Mouse (Mus musculus) midbrain, embryonic 15.5 days (tissue): ENCODE measurements around the gene Zbtb18. TPM values are rescaled to one million over a fixed set of nuclear protein-coding genes. Genes with fewer than 3 reads are reported as not detected.
A peak's percentile ranks its signal among the peaks of the same experiment; 100 is the strongest.

Experiments used
- ATAC-seq: fragments of 200-750 bp; cut with Nextera tagmentation; replicated peaks from 2 replicates; pipeline ENCODE4 v1.8.0; 2017; ENCODE audit warnings: moderate TSS enrichment
- H3K27ac ChIP-seq: fragments of 300-500 bp; sonication (generic); 2 replicates; pipeline ENCODE4 v1.5.1; 2015; ENCODE audit warnings: mild to moderate bottlenecking, inconsistent platforms
- H3K27me3 ChIP-seq: fragments of 300-500 bp; sonication (generic); replicated peaks from 2 replicates; pipeline ENCODE4 v1.6.1; 2015; ENCODE audit warnings: inconsistent platforms
- H3K36me3 ChIP-seq: fragments of 300-500 bp; sonication (generic); replicated peaks from 2 replicates; pipeline ENCODE4 v1.6.1; 2015; ENCODE audit warnings: inconsistent platforms
- H3K4me1 ChIP-seq: fragments of 300-500 bp; sonication (generic); 2 replicates; pipeline ENCODE4 v1.6.1; 2015; ENCODE audit warnings: inconsistent platforms
- H3K4me2 ChIP-seq: fragments of 300-500 bp; sonication (generic); 2 replicates; pipeline ENCODE4 v1.6.1; 2015; ENCODE audit warnings: inconsistent platforms, mild to moderate bottlenecking, moderate library complexity
- H3K4me3 ChIP-seq: fragments of 300-500 bp; sonication (generic); 2 replicates; pipeline ENCODE4 v1.5.1; 2015; ENCODE audit warnings: mild to moderate bottlenecking, inconsistent platforms
- H3K9ac ChIP-seq: fragments of 300-500 bp; sonication (generic); 2 replicates; pipeline ENCODE4 v1.6.1; 2015; ENCODE audit warnings: mild to moderate bottlenecking, inconsistent platforms
- H3K9me3 ChIP-seq: fragments of 300-500 bp; sonication (generic); 2 replicates; pipeline ENCODE4 v1.6.1; 2016; ENCODE audit warnings: inconsistent platforms
- WGBS: fragments of 180-500 bp; shearing (Covaris S2); methylation state at CpG from one replicate; pipeline ENCODE4 v1.1.7; 2015; ENCODE audit warnings: mixed read lengths; 5-methylcytosine and 5-hydroxymethylcytosine counted together
- polyA plus RNA-seq: library from polyadenylated mRNA; unstranded; fragments of >200 nt; fragmentation: Nextera tagmentation; extraction: Ambion mirVana; gene quantifications from 2 replicates; pipeline ENCODE4 v1.2.1, GENCODE M21; 2015

Gene Zbtb18
- 7.0 and 9.7 TPM in 2 replicates for polyA plus RNA-seq

GRCm38 (mm10) chr1:177442196-177442808 is at the start of gene Zbtb18:
Gene Zbtb18 (plus strand): TSS chr1:177442351.
- under 1% methylated on average over 45 of the region's 106 CpGs for WGBS
- peak; percentile 31 for ATAC-seq
- H3K9ac ChIP-seq: peak within 1 kb of the TSS; percentile 60
- H3K4me3 ChIP-seq: peak within 1 kb of the TSS; percentile 76
- no peaks in the 10 kb centered on the region for H3K9me3 ChIP-seq
- H3K27ac ChIP-seq: peak within 1 kb of the TSS; percentile 93
- peaks cover 43% of the 10 kb centered on the region for H3K4me1 ChIP-seq
- H3K27me3 ChIP-seq: no peaks in the 10 kb centered on the region
- peak within 1 kb of the TSS; percentile 92 for H3K4me2 ChIP-seq
- no peaks in the 10 kb centered on the region for H3K36me3 ChIP-seq

DNA sequence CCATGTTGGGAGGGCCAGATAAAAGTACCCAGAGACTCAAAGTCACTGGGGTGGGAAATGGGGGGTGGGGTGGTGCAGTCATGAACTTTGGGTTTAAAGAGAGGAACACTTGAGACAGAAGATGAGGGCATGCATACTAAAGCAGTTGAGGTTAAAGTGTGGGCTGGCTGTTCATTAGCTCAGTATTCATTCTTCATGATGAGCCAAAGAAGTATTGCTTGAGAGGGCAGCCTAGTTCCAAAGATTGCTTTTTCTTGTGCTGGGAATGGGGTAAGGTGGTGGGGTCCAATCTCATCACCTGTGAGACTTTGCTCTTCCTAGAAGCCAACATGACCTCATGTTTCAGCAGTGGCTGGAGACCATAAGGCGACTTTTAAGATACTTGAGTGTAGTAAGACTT is 44.7 kb upstream of the Zbtb18 start:
- Histone ChIP-seq H3K9ac (no peak overlapping the region), H3K9me3 (no peaks in the 10 kb centered on the region), H3K4me2 (no peak overlapping the region), H3K36me3 (no peaks in the 10 kb centered on the region), H3K27me3 (no peaks in the 10 kb centered on the region), H3K4me1 (no peaks in the 10 kb centered on the region), H3K4me3 (no peak overlapping the region), H3K27ac (no peak overlapping the region)
- WGBS: 97% methylated on average over 1 of the region's 1 CpGs
- no peak for ATAC-seq

- H3K4me1 ChIP-seq: no peaks in the 10 kb centered on the region
- H3K4me3 ChIP-seq: no peak overlapping the region
- WGBS: 80% methylated on average over 6 of the region's 6 CpGs
- no peak for ATAC-seq
- H3K4me2 ChIP-seq: no peak overlapping the region
- H3K36me3 ChIP-seq: no peaks in the 10 kb centered on the region
- no peak overlapping the region for H3K27ac ChIP-seq
- H3K9ac ChIP-seq: no peak overlapping the region
- no peaks in the 10 kb centered on the region for H3K27me3 ChIP-seq
- H3K9me3 ChIP-seq: no peaks in the 10 kb centered on the region
Observed at GRCm38 (mm10) chr1:177405170-177405569, 37.0 kb upstream of the Zbtb18 start.

DNA sequence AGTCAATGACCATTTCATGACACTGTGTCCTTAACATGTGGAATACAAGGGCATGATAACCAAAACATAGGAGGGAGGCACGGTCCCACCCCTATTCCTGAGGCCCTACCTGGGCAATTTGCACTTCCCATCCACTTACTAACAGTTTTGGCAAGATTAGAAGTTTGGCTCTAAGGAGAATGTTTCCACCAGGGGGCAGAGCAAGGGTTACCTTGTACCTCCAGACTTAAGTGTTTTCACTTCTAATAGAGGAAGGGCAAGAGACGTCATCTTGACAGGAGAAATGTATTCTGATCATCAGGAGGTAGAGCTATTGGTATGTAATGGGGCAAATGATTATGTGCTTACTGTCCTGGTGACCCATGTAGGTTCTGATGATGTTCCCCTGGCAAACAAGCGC is 33.5 kb upstream of the Zbtb18 start:
- Histone ChIP-seq H3K27me3 (no peaks in the 10 kb centered on the region), H3K9me3 (no peaks in the 10 kb centered on the region), H3K4me2 (no peak overlapping the region), H3K4me3 (no peak overlapping the region), H3K36me3 (no peaks in the 10 kb centered on the region), H3K27ac (no peak overlapping the region), H3K4me1 (peaks cover 15% of the 10 kb centered on the region), H3K9ac (no peak overlapping the region)
- 79% methylated on average over 3 of the region's 3 CpGs for WGBS
- ATAC-seq: no peak

- H3K9ac ChIP-seq: no peak overlapping the region
- H3K4me1 ChIP-seq: peaks cover 15% of the 10 kb centered on the region
- no peaks in the 10 kb centered on the region for H3K36me3 ChIP-seq
- no peak overlapping the region for H3K4me3 ChIP-seq
- no peak for ATAC-seq
- H3K27me3 ChIP-seq: no peaks in the 10 kb centered on the region
- no peaks in the 10 kb centered on the region for H3K9me3 ChIP-seq
- H3K27ac ChIP-seq: no peak overlapping the region
- H3K4me2 ChIP-seq: peak overlapping the region; percentile 39
- WGBS: 61% methylated on average over 7 of the region's 7 CpGs
Observed at GRCm38 (mm10) chr1:177410769-177411348, 31.3 kb upstream of the Zbtb18 start.

- H3K4me2 ChIP-seq: peak overlapping the region; percentile 39
- no peaks in the 10 kb centered on the region for H3K9me3 ChIP-seq
- H3K27me3 ChIP-seq: no peaks in the 10 kb centered on the region
- no peaks in the 10 kb centered on the region for H3K36me3 ChIP-seq
- H3K4me3 ChIP-seq: no peak overlapping the region
- H3K27ac ChIP-seq: peak overlapping the region; percentile 56
- ATAC-seq: peak; percentile 84
- no peak overlapping the region for H3K9ac ChIP-seq
- 11% methylated on average over 19 of the region's 19 CpGs for WGBS
- peaks cover 15% of the 10 kb centered on the region for H3K4me1 ChIP-seq
Observed at GRCm38 (mm10) chr1:177411359-177412358, 30.5 kb upstream of the Zbtb18 start.

GRCm38 (mm10) chr1:177419331-177419730 is 22.8 kb upstream of the Zbtb18 start:
- Histone ChIP-seq H3K4me2 (no peak overlapping the region), H3K27ac (no peak overlapping the region), H3K4me3 (no peak overlapping the region), H3K4me1 (no peaks in the 10 kb centered on the region), H3K9ac (no peak overlapping the region), H3K36me3 (no peaks in the 10 kb centered on the region), H3K9me3 (no peaks in the 10 kb centered on the region), H3K27me3 (no peaks in the 10 kb centered on the region)
- WGBS: 80% methylated on average over 12 of the region's 12 CpGs
- no peak for ATAC-seq

DNA sequence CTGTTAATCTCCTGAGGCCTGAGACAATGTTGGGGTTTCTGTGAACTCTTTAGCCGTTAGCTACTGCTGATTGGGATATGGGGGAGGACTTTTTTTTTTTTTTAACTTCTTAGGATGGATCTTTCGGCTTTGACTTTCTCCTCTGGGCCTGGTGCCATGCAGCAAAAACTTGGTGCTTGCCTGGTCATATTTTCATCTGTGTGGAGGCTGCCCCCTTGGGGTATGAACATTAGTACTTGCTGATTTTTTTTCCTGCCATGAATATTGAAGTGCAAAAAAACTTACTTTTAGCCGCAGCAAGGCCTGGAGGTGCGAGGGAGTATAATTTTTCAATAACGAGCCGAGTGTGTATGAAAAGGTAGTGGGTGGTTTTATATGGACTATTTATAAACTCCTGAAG is 22.0 kb upstream of the Zbtb18 start:
- no peak for ATAC-seq
- no peak overlapping the region for H3K27ac ChIP-seq
- 32% methylated on average over 6 of the region's 6 CpGs for WGBS
- no peaks in the 10 kb centered on the region for H3K4me1 ChIP-seq
- no peak overlapping the region for H3K4me2 ChIP-seq
- no peak overlapping the region for H3K9ac ChIP-seq
- no peaks in the 10 kb centered on the region for H3K9me3 ChIP-seq
- H3K4me3 ChIP-seq: no peak overlapping the region
- no peaks in the 10 kb centered on the region for H3K36me3 ChIP-seq
- no peaks in the 10 kb centered on the region for H3K27me3 ChIP-seq

DNA sequence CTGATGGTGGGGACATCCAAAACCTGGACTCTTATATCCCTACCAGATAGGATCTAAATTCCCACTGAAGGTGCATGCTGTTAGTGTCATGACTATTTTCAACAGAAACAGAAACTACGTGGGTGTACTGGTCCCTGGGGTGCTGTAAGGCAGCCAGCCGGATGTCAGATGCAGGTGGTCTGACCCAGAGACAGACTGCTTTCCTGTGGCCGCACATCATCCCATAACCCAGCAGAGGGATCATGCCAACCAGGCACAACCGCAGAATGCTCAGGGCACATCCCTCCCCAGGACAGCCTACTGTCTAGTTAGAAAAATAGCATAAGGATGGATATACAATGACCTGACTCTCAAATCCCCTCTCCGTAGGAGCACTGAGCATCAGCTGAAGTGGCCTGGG is 14.3 kb upstream of the Zbtb18 start:
- Histone ChIP-seq H3K4me3 (no peak overlapping the region), H3K9me3 (no peaks in the 10 kb centered on the region), H3K27me3 (no peaks in the 10 kb centered on the region), H3K36me3 (no peaks in the 10 kb centered on the region), H3K27ac (no peak overlapping the region), H3K9ac (no peak overlapping the region), H3K4me1 (no peaks in the 10 kb centered on the region), H3K4me2 (no peak overlapping the region)
- WGBS: 82% methylated on average over 5 of the region's 5 CpGs
- no peak for ATAC-seq

- Histone ChIP-seq H3K4me2 (no peak overlapping the region), H3K9me3 (no peaks in the 10 kb centered on the region), H3K27ac (no peak overlapping the region), H3K4me3 (no peak overlapping the region), H3K36me3 (no peaks in the 10 kb centered on the region), H3K4me1 (no peaks in the 10 kb centered on the region), H3K27me3 (no peaks in the 10 kb centered on the region), H3K9ac (no peak overlapping the region)
- WGBS: 77% methylated on average over 14 of the region's 14 CpGs
- ATAC-seq: no peak
Observed at GRCm38 (mm10) chr1:177428338-177428737, 13.8 kb upstream of the Zbtb18 start.

DNA sequence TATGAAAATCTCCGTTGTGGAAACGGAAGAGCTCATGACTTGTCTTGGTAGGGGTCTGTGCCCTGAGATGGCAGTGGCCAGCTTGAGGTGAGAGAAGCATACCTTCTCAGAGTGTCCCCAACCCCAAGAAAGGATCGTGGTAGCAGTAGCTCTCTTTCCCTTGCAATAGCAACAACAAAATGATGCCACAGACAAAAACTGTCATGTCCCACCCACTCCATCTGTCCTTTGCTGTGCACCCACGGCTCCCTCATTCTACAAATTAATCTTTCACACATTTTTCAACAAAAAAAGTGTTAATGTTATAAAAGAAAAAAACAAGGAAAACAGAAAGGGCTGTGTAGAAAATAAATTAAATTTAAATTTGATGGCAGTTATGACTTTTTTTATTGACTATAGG is 13.1 kb upstream of the Zbtb18 start:
- H3K4me2 ChIP-seq: no peak overlapping the region
- H3K27me3 ChIP-seq: no peaks in the 10 kb centered on the region
- no peak overlapping the region for H3K9ac ChIP-seq
- ATAC-seq: no peak
- WGBS: 74% methylated on average over 4 of the region's 4 CpGs
- H3K4me1 ChIP-seq: no peaks in the 10 kb centered on the region
- no peaks in the 10 kb centered on the region for H3K36me3 ChIP-seq
- no peak overlapping the region for H3K4me3 ChIP-seq
- no peaks in the 10 kb centered on the region for H3K9me3 ChIP-seq
- H3K27ac ChIP-seq: no peak overlapping the region

DNA sequence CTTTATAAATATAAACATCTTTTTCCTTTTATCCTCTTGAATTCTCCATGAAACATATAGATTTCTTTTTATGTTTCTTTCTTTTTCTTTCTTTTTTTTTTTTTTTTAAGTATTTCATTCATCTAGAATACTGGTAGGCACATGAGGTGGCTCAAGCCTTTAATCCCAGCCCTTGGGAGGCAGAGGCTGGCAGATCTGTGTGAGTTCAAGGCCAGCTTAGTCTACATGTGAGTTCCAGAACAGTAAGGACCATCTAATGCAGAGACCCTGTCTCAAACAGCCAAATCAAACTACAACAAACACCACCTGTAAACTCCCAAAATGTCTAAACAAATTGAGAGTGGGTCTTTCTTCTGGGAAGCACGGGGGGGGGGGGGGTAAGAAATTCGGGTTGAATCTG is 1.7 kb upstream of the Zbtb18 start:
- no peak overlapping the region for H3K9ac ChIP-seq
- no peak for ATAC-seq
- H3K27ac ChIP-seq: no peak overlapping the region
- H3K9me3 ChIP-seq: no peaks in the 10 kb centered on the region
- no peak overlapping the region for H3K4me3 ChIP-seq
- WGBS: 0% methylated on average over 1 of the region's 2 CpGs
- no peaks in the 10 kb centered on the region for H3K27me3 ChIP-seq
- H3K4me1 ChIP-seq: peaks cover 27% of the 10 kb centered on the region
- no peak overlapping the region for H3K4me2 ChIP-seq
- H3K36me3 ChIP-seq: no peaks in the 10 kb centered on the region
